In the genomic region with DNA sequence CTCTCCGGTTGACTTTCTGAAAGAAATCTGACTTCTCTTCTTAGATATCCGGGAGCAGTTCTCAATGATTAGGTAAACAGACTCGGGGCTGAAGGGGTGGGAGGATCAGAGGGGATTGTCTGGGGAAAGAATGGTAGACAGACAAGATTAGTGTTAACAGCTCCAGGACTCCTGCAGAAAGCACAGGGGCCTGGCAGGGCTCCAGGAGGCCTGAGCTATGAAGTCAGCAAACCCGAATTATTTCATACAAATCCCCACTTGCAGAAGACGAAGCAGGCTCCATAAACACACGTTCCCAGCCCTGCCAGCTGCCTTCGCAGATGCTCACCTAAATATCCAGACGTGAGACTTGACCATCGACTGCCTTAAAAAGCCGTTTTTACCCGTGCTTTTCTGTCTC, we compare ENCODE assay signal across 12 mouse cellular contexts.
DNase-seq lines count a peak whose midpoint lies in the region; ATAC-seq lines count a peak whose summit lies in the region.
"Had no signal": no experiment of that assay in that cellular context is flagged by ENCODE, and none has a peak within 500 bp of the region (broad histone marks: within the 10 kb centered on the region; RNA-seq: fewer than 3 reads in every experiment).

No protein-coding gene starts in this region.

- H3K27ac ChIP-seq in embryonic facial prominence, embryonic 13.5 days: peak overlapping the region; percentile 73
- H3K27ac ChIP-seq: neural tube, embryonic 12.5 days had no signal

- peak overlapping the region; percentile 14; the same call in 1 of the 2 replicates for H3K4me2 ChIP-seq in embryonic facial prominence, embryonic 13.5 days
- H3K4me2 ChIP-seq: neural tube, embryonic 12.5 days had no signal

- no peak; the same call in 1 of the 2 replicates for ATAC-seq in embryonic facial prominence, embryonic 13.5 days (ENCODE audit: insufficient number of reproducible peaks, insufficient read depth, low FRiP score, low TSS enrichment, low read depth)

- H3K9ac ChIP-seq in embryonic facial prominence, embryonic 13.5 days: 0 out of 2 replicates have a peak overlapping the region, but pooled peaks have one; percentile 6
- H3K9ac ChIP-seq: neural tube, embryonic 12.5 days had no signal

- WGBS in embryonic facial prominence, embryonic 13.5 days: 28% methylated on average over 11 of the region's 11 CpGs

- H3K4me1 ChIP-seq in embryonic facial prominence, embryonic 13.5 days: peaks cover 38% of the 10 kb centered on the region

- H3K4me3 ChIP-seq in embryonic facial prominence, embryonic 13.5 days: no peak overlapping the region
- H3K4me3 ChIP-seq: erythroblast, embryonic 14.5 days; neural tube, embryonic 12.5 days had no signal

- no peaks in the 10 kb centered on the region for H3K36me3 ChIP-seq in embryonic facial prominence, embryonic 13.5 days
- H3K36me3 ChIP-seq: neural tube, embryonic 12.5 days had no signal

- intact Hi-C loops in gastrocnemius, postnatal 14 days (cut with DNase I; ENCODE audit: low total_unique reads): no loop called here
- intact Hi-C loops in left cerebral cortex, postnatal 4 days (cut with DNase I): no loop called here
- intact Hi-C loops in left cerebral cortex, postnatal 14 days (cut with DNase I): no loop called here

- H3K27me3 ChIP-seq in embryonic facial prominence, embryonic 13.5 days: peaks cover 13% of the 10 kb centered on the region; the same call in 1 of the 2 replicates
- H3K27me3 ChIP-seq: neural tube, embryonic 12.5 days had no signal

- peak; percentile 16 for DNase-seq in gastrocnemius, postnatal 14 days
- no peak for DNase-seq in gastrocnemius, adult 8-10 months (ENCODE audit: low spot score in 2 of 2)
- peak; percentile 56 for DNase-seq in left cerebral cortex, postnatal 4 days
- DNase-seq in left cerebral cortex, postnatal 14 days (ENCODE audit: low spot score in 2 of 2): no peak
- DNase-seq in Muller cell, postnatal 12 days (ENCODE audit: inconsistent ontology term): peak; percentile 71
- no peak for DNase-seq in ovary, postnatal 36 days (ENCODE audit: low spot score)
- DNase-seq in embryo, embryonic 10.5 days (ENCODE audit: low spot score): no peak
- DNase-seq: cerebellum, adult 2 months; right cerebral cortex, postnatal 25 days had no signal

- H3K9me3 ChIP-seq in embryonic facial prominence, embryonic 13.5 days: no peaks in the 10 kb centered on the region
- H3K9me3 ChIP-seq: neural tube, embryonic 12.5 days had no signal

Comparison
In these comparisons a context has a peak if more than half of its experiments do, and no peak if none do; other contexts are left out.
1. DNase-seq: peak in gastrocnemius, postnatal 14 days (single experiment), left cerebral cortex, postnatal 4 days (single experiment) and Muller cell, postnatal 12 days (single experiment); none in gastrocnemius, adult 8-10 months (0 of 2), left cerebral cortex, postnatal 14 days (0 of 2), ovary, postnatal 36 days (single experiment) and embryo, embryonic 10.5 days (single experiment).